In the genomic region with DNA sequence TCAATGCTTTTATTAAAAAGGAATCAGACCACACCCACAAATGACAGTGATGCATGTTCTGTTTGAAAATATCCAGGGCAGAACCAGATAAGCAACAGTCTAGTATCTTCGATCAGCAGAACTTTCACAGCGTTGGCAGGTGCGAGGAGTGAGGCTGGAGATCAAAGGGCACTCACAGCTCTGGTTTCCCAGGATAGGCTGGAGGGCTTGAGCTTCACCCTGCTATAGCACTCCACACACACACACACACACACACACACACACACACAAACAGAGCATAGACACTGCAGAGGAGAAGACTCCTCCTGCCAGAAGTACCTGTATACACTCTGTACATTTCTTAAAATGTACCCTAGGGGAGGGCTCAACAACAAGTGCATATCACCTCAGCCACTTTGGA, we compare ENCODE assay signal across 16 mouse cellular contexts.
DNase-seq lines count a peak whose midpoint lies in the region; ATAC-seq lines count a peak whose summit lies in the region.
"Had no signal": no experiment of that assay in that cellular context is flagged by ENCODE, and none has a peak within 500 bp of the region (broad histone marks: within the 10 kb centered on the region; RNA-seq: fewer than 3 reads in every experiment).

No protein-coding gene starts in this region.

- peak; percentile 86 for DNase-seq in heart, adult 11 months
- no peak for DNase-seq in heart, adult 18-20 months
- DNase-seq in kidney, adult 18-20 months: no peak
- peak; percentile 54 for DNase-seq in yolk sac, embryonic 10.5 days (ENCODE audit: low spot score)
- DNase-seq in forebrain, embryonic 10.5 days (ENCODE audit: extremely low spot score, low spot score): no peak
- DNase-seq in thymus, adult 18-20 months: no peak
- DNase-seq: cerebellum, adult 8-10 months; embryo, embryonic 11 days; gastrocnemius, postnatal 10 days had no signal

- H3K9ac ChIP-seq in kidney, embryonic 16.5 days (replicated peaks; ENCODE audit: low read length): no peak overlapping the region
- no peak overlapping the region for H3K9ac ChIP-seq in limb, embryonic 12.5 days (replicated peaks)
- H3K9ac ChIP-seq: hindbrain, embryonic 14.5 days; limb, embryonic 13.5 days had no signal

- no peaks in the 10 kb centered on the region for H3K9me3 ChIP-seq in kidney, embryonic 16.5 days (ENCODE audit: low read length)
- H3K9me3 ChIP-seq in limb, embryonic 12.5 days: no peaks in the 10 kb centered on the region
- no peaks in the 10 kb centered on the region for H3K9me3 ChIP-seq in forebrain, embryonic 10.5 days
- H3K9me3 ChIP-seq: limb, embryonic 13.5 days; midbrain, embryonic 10.5 days had no signal

- no peak overlapping the region for H3K4me3 ChIP-seq in kidney, embryonic 16.5 days (ENCODE audit: low read length)
- no peak overlapping the region for H3K4me3 ChIP-seq in limb, embryonic 12.5 days (replicated peaks)
- H3K4me3 ChIP-seq in forebrain, embryonic 10.5 days: no peak overlapping the region
- H3K4me3 ChIP-seq: erythroblast, embryonic 14.5 days; limb, embryonic 13.5 days; midbrain, embryonic 10.5 days had no signal

- H3K27ac ChIP-seq in kidney, embryonic 16.5 days (ENCODE audit: low read length): no peak overlapping the region
- H3K27ac ChIP-seq in limb, embryonic 12.5 days: no peak overlapping the region
- H3K27ac ChIP-seq in forebrain, embryonic 10.5 days: no peak overlapping the region
- H3K27ac ChIP-seq: hindbrain, embryonic 14.5 days; limb, embryonic 13.5 days; midbrain, embryonic 10.5 days had no signal

- WGBS in kidney, embryonic 16.5 days: 24% methylated on average over 3 of the region's 3 CpGs
- WGBS in limb, embryonic 12.5 days: 17% methylated on average over 3 of the region's 3 CpGs
- WGBS in forebrain, embryonic 10.5 days: 70% methylated on average over 3 of the region's 3 CpGs

- ATAC-seq in kidney, embryonic 16.5 days (ENCODE audit: low FRiP score, low TSS enrichment): peak; percentile 42; the same call in 1 of the 2 replicates
- 0 out of 2 replicates have a peak, but pooled peaks have one; percentile 39 for ATAC-seq in limb, embryonic 12.5 days (ENCODE audit: insufficient number of reproducible peaks, insufficient read depth, low FRiP score, low TSS enrichment, low read depth)
- ATAC-seq: Patski had no signal

- H3K27me3 ChIP-seq in kidney, embryonic 16.5 days (ENCODE audit: insufficient read depth, low read length): no peaks in the 10 kb centered on the region
- no peaks in the 10 kb centered on the region for H3K27me3 ChIP-seq in limb, embryonic 12.5 days
- H3K27me3 ChIP-seq in forebrain, embryonic 10.5 days (ENCODE audit: poor library complexity, severe bottlenecking): no peaks in the 10 kb centered on the region
- H3K27me3 ChIP-seq: limb, embryonic 13.5 days; Patski had no signal

- H3K4me1 ChIP-seq in kidney, embryonic 16.5 days (ENCODE audit: insufficient read depth, low read length): peaks cover 21% of the 10 kb centered on the region
- peaks cover 47% of the 10 kb centered on the region for H3K4me1 ChIP-seq in limb, embryonic 12.5 days (replicated peaks)
- peaks cover 55% of the 10 kb centered on the region for H3K4me1 ChIP-seq in forebrain, embryonic 10.5 days

- H3K4me2 ChIP-seq in kidney, embryonic 16.5 days (replicated peaks; ENCODE audit: low read depth, low read length): no peak overlapping the region
- H3K4me2 ChIP-seq in limb, embryonic 12.5 days: no peak overlapping the region
- H3K4me2 ChIP-seq: hindbrain, embryonic 14.5 days; limb, embryonic 13.5 days had no signal

- no peaks in the 10 kb centered on the region for H3K36me3 ChIP-seq in kidney, embryonic 16.5 days (ENCODE audit: insufficient read depth, low read length)
- no peaks in the 10 kb centered on the region for H3K36me3 ChIP-seq in limb, embryonic 12.5 days
- no peaks in the 10 kb centered on the region for H3K36me3 ChIP-seq in forebrain, embryonic 10.5 days (replicated peaks)
- H3K36me3 ChIP-seq: limb, embryonic 13.5 days; midbrain, embryonic 10.5 days had no signal

Comparison
In these comparisons a context has a peak if more than half of its experiments do, and no peak if none do; other contexts are left out.
1. DNase-seq: peak in heart, adult 11 months (single experiment) and yolk sac, embryonic 10.5 days (single experiment); none in heart, adult 18-20 months (0 of 2), kidney, adult 18-20 months (single experiment), forebrain, embryonic 10.5 days (single experiment) and thymus, adult 18-20 months (0 of 2).